Mouse (Mus musculus) hematopoietic stem cell, adult 5-6 weeks (primary cell): ENCODE data around the gene Pon1. TPM values are rescaled to one million over a fixed set of nuclear protein-coding genes. Genes with fewer than 3 reads are reported as not detected.

ENCODE experiments used
- ATAC-seq, 2 experiments: fragments of 125-278 bp in 1 of 2; replicated peaks in 1 of 2; 2 replicates each; pipeline ENCODE4 v1.8.0; 2016 to 2017; ENCODE audit warnings: inconsistent platforms in 2 of 2, mild to moderate bottlenecking in 2 of 2, moderate number of reproducible peaks in 2 of 2, low read depth in 1 of 2, moderate TSS enrichment in 1 of 2; ENCODE audit not compliant: low FRiP score in 2 of 2, poor library complexity in 2 of 2, severe bottlenecking in 2 of 2, insufficient read depth in 1 of 2, low TSS enrichment in 1 of 2
- total RNA-seq: library from RNA; stranded (forward); fragments of 172-1452, 232-1000 nt; gene quantifications from 2 replicates; pipeline ENCODE4 v1.2.3, GENCODE M21; 2017

The Pon1 gene
- total RNA-seq, 1 experiment from 2014 or later: not detected

- ATAC-seq: no peak
These were observed 6.2 kb downstream of the Pon1 start for GRCm38 (mm10) chr6:5187586-5187985.

GRCm38 (mm10) chr6:5186229-5186950, 7.4 kb downstream of the Pon1 start:
- ATAC-seq: no peak

- ATAC-seq: no peak
These were observed 13.1 kb downstream of the Pon1 start for GRCm38 (mm10) chr6:5180645-5181044.

- no peak for ATAC-seq
These were observed 14.6 kb downstream of the Pon1 start for GRCm38 (mm10) chr6:5179189-5179588.

GRCm38 (mm10) chr6:5177967-5178891, 15.5 kb downstream of the Pon1 start:
- no peak for ATAC-seq

- peak; percentile 80 to 84 for ATAC-seq
These were observed 19.4 kb downstream of the Pon1 start for GRCm38 (mm10) chr6:5174179-5174812.

GRCm38 (mm10) chr6:5172571-5172970, 21.2 kb downstream of the Pon1 start:
- ATAC-seq: no peak

- no peak for ATAC-seq
These were observed 22.3 kb downstream of the Pon1 start for GRCm38 (mm10) chr6:5171418-5171817.

- no peak for ATAC-seq
These were observed 25.6 kb downstream of the Pon1 start for GRCm38 (mm10) chr6:5168158-5168557.

GRCm38 (mm10) chr6:5167051-5167677, 26.6 kb downstream of the Pon1 start:
- ATAC-seq: peak; percentile 71 to 80; a peak in 3 of 4 replicates

- peak in 1 of 2 experiments; percentile 22; a peak in 1 of 4 replicates for ATAC-seq
These were observed 28.9 kb downstream of the Pon1 start for GRCm38 (mm10) chr6:5164855-5165254.

- ATAC-seq: no peak
These were observed 30.1 kb downstream of the Pon1 start for GRCm38 (mm10) chr6:5163507-5164144.

- ATAC-seq: no peak
These were observed 31.7 kb downstream of the Pon1 start for GRCm38 (mm10) chr6:5162052-5162451.

- no peak for ATAC-seq
These were observed 34.4 kb downstream of the Pon1 start for GRCm38 (mm10) chr6:5159385-5159791.

GRCm38 (mm10) chr6:5156541-5157425, 37.0 kb downstream of the Pon1 start:
- ATAC-seq: peak; percentile 55 to 61

- ATAC-seq: peak in 1 of 2 experiments; percentile 13; a peak in 1 of 4 replicates
These were observed 38.3 kb downstream of the Pon1 start for GRCm38 (mm10) chr6:5155313-5155927.
